Mouse (Mus musculus) neural tube, embryonic 12.5 days (tissue): ENCODE data around the gene A730009L09Rik. TPM values are rescaled to one million over a fixed set of nuclear protein-coding genes. Genes with fewer than 3 reads are reported as not detected.

Experiments
- ATAC-seq: fragments of 200-750 bp; cut with Nextera tagmentation; 2 replicates; pipeline ENCODE4 v1.8.0; 2017; ENCODE audit warnings: low read depth, mild to moderate bottlenecking, moderate TSS enrichment, moderate library complexity; ENCODE audit not compliant: low FRiP score
- H3K27ac ChIP-seq: fragments of 300-500 bp; sonication (generic); 2 replicates; pipeline ENCODE4 v1.5.1; 2016
- H3K27me3 ChIP-seq: fragments of 300-500 bp; sonication (generic); replicated peaks from 2 replicates; pipeline ENCODE4 v1.6.1; 2016; ENCODE audit warnings: mild to moderate bottlenecking
- H3K36me3 ChIP-seq: fragments of 300-500 bp; sonication (generic); 2 replicates; pipeline ENCODE4 v1.6.1; 2016; ENCODE audit warnings: mild to moderate bottlenecking
- H3K4me1 ChIP-seq: fragments of 300-500 bp; sonication (generic); 2 replicates; pipeline ENCODE4 v1.6.1; 2016
- H3K4me2 ChIP-seq: fragments of 300-500 bp; sonication (generic); replicated peaks from 2 replicates; pipeline ENCODE4 v1.6.1; 2016; ENCODE audit warnings: mild to moderate bottlenecking
- H3K4me3 ChIP-seq: fragments of 300-500 bp; sonication (generic); 2 replicates; pipeline ENCODE4 v1.5.1; 2016
- H3K9ac ChIP-seq: fragments of 300-500 bp; sonication (generic); 2 replicates; pipeline ENCODE4 v1.6.1; 2016; ENCODE audit warnings: mild to moderate bottlenecking
- H3K9me3 ChIP-seq: fragments of 300-500 bp; sonication (generic); 2 replicates; pipeline ENCODE4 v1.6.1; 2016; ENCODE audit warnings: mild to moderate bottlenecking
- WGBS: fragments of 180-500 bp; shearing (Covaris S2); methylation state at CpG from one replicate; pipeline ENCODE4 v1.1.7; 2016; 5-methylcytosine and 5-hydroxymethylcytosine counted together
- polyA plus RNA-seq: library from polyadenylated mRNA; unstranded; fragments of >200 nt; fragmentation: Nextera tagmentation; extraction: Ambion mirVana; gene quantifications from 2 replicates; pipeline ENCODE4 v1.2.1, GENCODE M21; 2016

The A730009L09Rik gene
- not detected in 2 replicates for polyA plus RNA-seq

DNA sequence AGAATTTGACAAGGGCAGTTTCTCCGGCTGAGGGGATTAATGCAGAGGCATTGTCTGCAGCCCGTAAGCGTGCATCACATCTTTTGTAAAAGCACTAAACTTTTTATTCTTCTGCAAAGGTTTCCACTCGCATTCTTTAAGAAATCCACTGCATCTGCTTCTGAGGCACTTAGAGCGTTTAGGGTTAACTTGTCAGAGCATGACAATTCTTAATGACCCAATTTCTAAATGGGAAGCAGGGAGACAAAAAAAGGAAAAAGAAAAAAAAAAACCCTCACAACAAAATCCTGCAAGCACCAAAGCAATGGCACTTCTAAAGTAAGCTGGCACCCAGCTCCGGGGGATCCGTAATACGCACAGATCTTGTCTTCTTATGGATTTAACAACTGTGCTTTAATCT, at the start of gene A730009L09Rik:
TSS of gene A730009L09Rik (plus strand) at position 301 of the 400 bp plus-strand sequence.
- Histone ChIP-seq H3K36me3 (no peaks in the 10 kb centered on the region), H3K27me3 (no peaks in the 10 kb centered on the region), H3K9ac (no peak within 1 kb of the TSS), H3K4me1 (no peaks in the 10 kb centered on the region), H3K4me2 (no peak within 1 kb of the TSS), H3K27ac (no peak within 1 kb of the TSS), H3K9me3 (no peaks in the 10 kb centered on the region), H3K4me3 (no peak within 1 kb of the TSS)
- WGBS: 56% methylated on average over 8 of the region's 8 CpGs
- ATAC-seq: no peak

DNA sequence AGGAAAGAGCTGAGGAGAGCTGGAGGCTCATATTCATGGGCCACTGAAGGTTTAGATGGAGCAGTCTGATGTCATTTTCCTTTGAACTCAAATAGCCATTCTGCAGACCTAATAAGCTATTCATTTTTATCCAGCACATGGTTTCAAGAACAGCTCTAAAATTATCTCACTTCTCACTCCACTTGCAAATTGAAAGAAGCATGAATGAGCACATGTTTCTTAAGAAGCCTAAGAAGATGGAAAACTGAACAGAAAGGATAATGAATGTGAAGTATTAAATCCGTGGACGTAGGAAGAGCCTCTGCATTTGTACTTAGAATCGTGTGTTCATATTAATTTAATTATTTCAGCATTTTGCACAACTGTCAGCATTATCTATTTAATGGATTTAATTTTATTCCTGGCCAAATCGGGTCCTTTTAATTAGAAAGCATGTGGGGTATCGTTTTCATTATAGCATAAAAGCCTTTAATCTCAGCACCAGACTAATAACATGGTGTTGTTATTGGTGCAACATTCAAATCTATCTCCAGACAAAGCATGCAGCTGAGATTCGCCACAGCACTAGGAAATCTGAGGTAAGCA, 49.2 kb upstream of the A730009L09Rik start:
- Histone ChIP-seq H3K27ac (no peak overlapping the region), H3K4me1 (no peaks in the 10 kb centered on the region), H3K36me3 (no peaks in the 10 kb centered on the region), H3K27me3 (no peaks in the 10 kb centered on the region), H3K9ac (no peak overlapping the region), H3K4me2 (no peak overlapping the region), H3K9me3 (no peaks in the 10 kb centered on the region), H3K4me3 (no peak overlapping the region)
- WGBS: 86% methylated on average over 6 of the region's 6 CpGs
- no peak for ATAC-seq

DNA sequence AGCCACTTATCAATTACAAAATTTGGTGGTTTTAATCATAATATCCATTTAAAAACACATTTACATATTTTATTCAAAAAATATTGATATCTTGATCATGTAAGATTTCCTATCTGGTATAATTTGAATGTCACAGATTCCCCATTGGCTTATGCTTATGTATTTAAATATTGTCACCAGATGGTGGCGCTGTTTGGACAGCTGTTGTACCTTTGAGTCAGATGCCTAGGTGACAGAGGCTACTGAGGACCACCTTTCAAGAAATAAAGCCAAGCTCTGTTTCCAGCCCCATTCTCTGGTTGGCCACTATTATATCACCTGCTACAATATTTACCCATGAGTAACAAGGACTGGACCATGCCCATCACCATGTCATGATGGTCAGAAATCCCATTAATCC, 46.0 kb upstream of the A730009L09Rik start:
- H3K36me3 ChIP-seq: no peaks in the 10 kb centered on the region
- no peak overlapping the region for H3K9ac ChIP-seq
- no peak overlapping the region for H3K4me2 ChIP-seq
- no peaks in the 10 kb centered on the region for H3K27me3 ChIP-seq
- no peak overlapping the region for H3K4me3 ChIP-seq
- no peaks in the 10 kb centered on the region for H3K9me3 ChIP-seq
- no peak overlapping the region for H3K27ac ChIP-seq
- no peak for ATAC-seq
- no peaks in the 10 kb centered on the region for H3K4me1 ChIP-seq
- WGBS: 20% methylated on average over 1 of the region's 1 CpGs

DNA sequence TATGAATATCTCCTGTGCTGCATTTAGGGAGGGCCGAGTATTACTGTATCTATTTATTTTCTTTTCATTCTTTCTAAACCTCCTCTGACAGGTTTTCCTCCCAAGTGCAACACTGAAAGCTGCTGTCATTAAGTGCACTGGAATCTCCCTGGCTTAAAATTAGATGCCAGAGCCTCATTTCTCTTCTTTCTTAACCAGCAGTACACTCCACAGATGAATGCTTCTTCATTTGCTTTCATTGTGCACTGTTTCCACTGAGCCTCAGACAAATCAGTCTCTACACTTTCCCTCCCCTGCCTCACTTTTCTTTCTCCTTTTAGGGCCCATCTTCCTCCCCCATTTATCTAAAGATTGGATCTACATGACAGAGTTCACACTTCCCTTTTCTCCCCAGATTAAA, 44.9 kb upstream of the A730009L09Rik start:
- Histone ChIP-seq H3K27me3 (no peaks in the 10 kb centered on the region), H3K4me1 (no peaks in the 10 kb centered on the region), H3K9me3 (no peaks in the 10 kb centered on the region), H3K27ac (no peak overlapping the region), H3K9ac (no peak overlapping the region), H3K4me2 (no peak overlapping the region), H3K4me3 (no peak overlapping the region), H3K36me3 (no peaks in the 10 kb centered on the region)
- WGBS: 73% methylated on average over 1 of the region's 1 CpGs
- no peak for ATAC-seq

DNA sequence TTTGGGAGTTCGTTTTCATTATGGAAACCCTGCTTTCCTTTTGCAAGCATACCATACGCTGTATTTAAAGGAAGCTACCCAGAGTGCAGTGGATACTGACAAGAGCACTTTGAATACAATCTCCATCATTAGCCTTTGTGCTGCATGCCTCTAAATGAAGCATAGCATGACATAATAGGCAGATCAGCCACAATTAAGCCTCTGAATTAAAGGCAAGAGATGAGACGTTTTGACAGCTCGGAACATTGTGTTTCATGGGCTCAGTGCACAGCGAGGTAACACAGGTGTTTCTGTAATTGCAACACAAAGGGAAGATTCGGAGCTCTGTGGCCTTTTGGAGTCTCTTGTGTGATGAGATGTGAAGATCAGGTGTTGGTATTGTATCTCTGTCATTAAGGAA, 41.5 kb upstream of the A730009L09Rik start:
- Histone ChIP-seq H3K4me3 (no peak overlapping the region), H3K27me3 (no peaks in the 10 kb centered on the region), H3K36me3 (no peaks in the 10 kb centered on the region), H3K4me1 (no peaks in the 10 kb centered on the region), H3K9me3 (no peaks in the 10 kb centered on the region), H3K9ac (no peak overlapping the region), H3K4me2 (no peak overlapping the region), H3K27ac (no peak overlapping the region)
- no peak for ATAC-seq
- 82% methylated on average over 6 of the region's 6 CpGs for WGBS

DNA sequence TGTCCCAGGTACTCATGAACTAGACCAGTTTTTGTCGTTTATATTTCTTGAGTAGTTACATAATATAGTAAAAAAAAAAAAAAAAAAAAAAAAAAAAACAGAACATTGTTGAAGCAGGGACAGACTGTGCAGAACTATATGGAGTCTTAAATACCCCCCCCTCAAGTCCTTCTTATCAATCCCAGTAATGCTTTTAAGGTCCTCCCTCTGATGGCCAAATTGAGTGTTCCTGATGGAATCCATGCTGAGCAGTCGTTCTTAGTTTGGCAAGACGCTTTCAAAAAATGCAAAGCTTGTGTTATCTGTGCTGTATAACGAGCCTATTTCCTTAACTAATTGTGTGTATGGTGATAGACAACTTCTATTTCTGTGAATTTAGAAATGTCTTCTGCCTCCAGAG, 40.2 kb upstream of the A730009L09Rik start:
- no peak for ATAC-seq
- no peaks in the 10 kb centered on the region for H3K36me3 ChIP-seq
- no peaks in the 10 kb centered on the region for H3K4me1 ChIP-seq
- H3K27me3 ChIP-seq: no peaks in the 10 kb centered on the region
- H3K9ac ChIP-seq: no peak overlapping the region
- no peaks in the 10 kb centered on the region for H3K9me3 ChIP-seq
- no peak overlapping the region for H3K27ac ChIP-seq
- no peak overlapping the region for H3K4me2 ChIP-seq
- no peak overlapping the region for H3K4me3 ChIP-seq
- 82% methylated on average over 4 of the region's 4 CpGs for WGBS

DNA sequence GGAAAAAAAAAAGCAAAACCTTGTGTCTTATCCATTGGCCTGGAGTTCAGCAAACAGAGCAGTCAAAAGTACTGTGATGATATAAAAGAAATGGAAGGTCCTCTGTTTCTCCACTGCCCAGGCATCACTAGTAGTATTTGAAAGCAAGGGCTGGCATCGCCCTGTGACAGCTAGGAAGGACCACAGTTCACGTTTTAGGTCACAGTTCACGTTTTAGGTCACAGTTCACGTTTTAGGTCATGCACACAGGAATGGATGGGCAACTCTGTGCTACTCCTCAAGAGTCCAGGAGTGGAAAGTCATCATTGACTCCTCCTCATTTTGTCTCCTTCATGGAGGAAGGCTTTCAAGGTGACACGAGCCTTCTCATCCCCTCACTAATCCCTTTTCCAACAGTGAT, 38.0 kb upstream of the A730009L09Rik start:
- ATAC-seq: no peak
- Histone ChIP-seq H3K36me3 (no peaks in the 10 kb centered on the region), H3K4me1 (no peaks in the 10 kb centered on the region), H3K4me2 (no peak overlapping the region), H3K27ac (no peak overlapping the region), H3K9ac (no peak overlapping the region), H3K27me3 (no peaks in the 10 kb centered on the region), H3K4me3 (no peak overlapping the region), H3K9me3 (no peaks in the 10 kb centered on the region)
- 78% methylated on average over 5 of the region's 5 CpGs for WGBS

DNA sequence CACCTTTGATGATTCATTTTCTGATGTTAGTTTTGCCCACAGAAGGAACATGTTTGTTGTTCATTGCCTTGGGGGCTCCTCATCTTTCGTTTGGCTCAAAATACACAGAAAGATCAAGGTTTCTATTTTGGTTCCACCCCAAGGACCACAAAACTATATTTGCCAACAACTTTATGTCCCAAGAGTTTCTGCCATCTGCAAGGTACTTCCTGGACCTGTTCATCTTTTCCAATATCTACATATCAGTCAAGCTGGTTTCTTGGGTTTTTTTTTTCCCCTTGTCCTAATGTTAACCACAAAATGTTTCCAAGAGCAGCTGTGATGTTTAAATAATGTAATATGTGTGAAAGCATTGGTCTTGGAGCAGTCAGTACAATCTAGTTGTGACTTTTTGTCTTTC, 37.4 kb upstream of the A730009L09Rik start:
- no peaks in the 10 kb centered on the region for H3K36me3 ChIP-seq
- H3K4me3 ChIP-seq: no peak overlapping the region
- H3K4me2 ChIP-seq: no peak overlapping the region
- H3K27me3 ChIP-seq: no peaks in the 10 kb centered on the region
- H3K9ac ChIP-seq: no peak overlapping the region
- no peak overlapping the region for H3K27ac ChIP-seq
- no peaks in the 10 kb centered on the region for H3K9me3 ChIP-seq
- ATAC-seq: no peak
- H3K4me1 ChIP-seq: no peaks in the 10 kb centered on the region
- whole genome bisulfite sequencing: 85% methylated on average over 1 of the region's 1 CpGs

DNA sequence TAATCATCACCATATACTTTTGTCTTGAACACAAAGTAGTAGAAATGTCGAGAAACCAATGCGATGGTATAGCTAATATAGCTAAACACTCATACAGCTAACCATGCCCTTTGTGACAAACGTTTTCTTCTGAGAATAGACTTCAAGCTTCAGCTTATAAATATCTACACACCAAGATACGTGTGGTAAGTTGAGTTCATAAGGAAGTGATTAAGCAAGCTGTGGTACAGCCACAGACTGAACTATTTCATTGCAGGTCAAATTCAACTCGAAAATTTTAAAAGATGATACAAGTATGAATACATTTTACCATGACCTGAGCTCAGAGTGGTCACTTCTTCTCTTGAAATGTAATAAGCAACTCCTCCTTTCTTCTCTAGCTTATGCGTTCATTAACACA, 37.0 kb upstream of the A730009L09Rik start:
- Histone ChIP-seq H3K27me3 (no peaks in the 10 kb centered on the region), H3K4me3 (no peak overlapping the region), H3K4me2 (no peak overlapping the region), H3K9ac (no peak overlapping the region), H3K4me1 (no peaks in the 10 kb centered on the region), H3K9me3 (no peaks in the 10 kb centered on the region), H3K27ac (no peak overlapping the region), H3K36me3 (no peaks in the 10 kb centered on the region)
- 82% methylated on average over 6 of the region's 6 CpGs for WGBS
- ATAC-seq: no peak

DNA sequence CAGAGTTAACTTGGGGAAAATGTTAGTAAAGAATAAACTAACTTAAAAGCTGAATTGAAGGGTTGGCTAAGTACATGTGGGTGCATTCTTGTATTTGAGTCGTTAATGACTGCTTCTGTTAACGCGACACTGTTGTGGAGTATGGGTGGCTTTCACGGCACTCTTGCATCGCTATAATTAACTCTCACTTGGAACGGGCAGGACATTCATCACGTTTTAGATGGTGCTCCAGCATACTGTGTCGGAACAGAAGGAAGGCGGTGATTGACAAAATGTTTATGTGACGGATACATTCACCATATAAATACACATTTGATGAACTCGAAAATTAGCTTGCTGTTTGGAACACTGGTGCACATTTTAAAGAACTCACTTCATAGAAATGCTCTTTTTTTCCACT, 29.0 kb upstream of the A730009L09Rik start:
- Histone ChIP-seq H3K4me3 (no peak overlapping the region), H3K36me3 (no peaks in the 10 kb centered on the region), H3K27me3 (no peaks in the 10 kb centered on the region), H3K9me3 (no peaks in the 10 kb centered on the region), H3K27ac (no peak overlapping the region), H3K4me1 (no peaks in the 10 kb centered on the region), H3K9ac (no peak overlapping the region), H3K4me2 (no peak overlapping the region)
- ATAC-seq: no peak
- 88% methylated on average over 11 of the region's 11 CpGs for WGBS

DNA sequence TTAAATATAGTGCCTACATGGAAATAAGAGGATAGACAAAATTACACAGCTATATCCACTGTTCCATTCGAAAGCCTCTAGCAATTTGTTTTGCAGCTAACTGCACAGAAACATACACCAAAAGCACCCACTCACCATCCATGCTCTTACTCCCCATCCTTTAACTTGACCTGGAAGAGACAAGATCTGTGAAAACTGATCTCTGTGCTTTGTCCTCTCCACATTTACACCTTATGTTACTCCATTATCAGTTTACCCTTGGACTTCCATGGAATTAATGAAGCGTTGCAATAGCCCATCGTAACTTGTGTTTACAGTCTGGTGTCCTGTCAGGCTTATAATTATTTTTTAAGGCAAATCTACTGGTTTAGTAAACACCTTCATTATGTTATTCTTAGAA, 20.1 kb upstream of the A730009L09Rik start:
- no peaks in the 10 kb centered on the region for H3K4me1 ChIP-seq
- H3K4me3 ChIP-seq: no peak overlapping the region
- no peaks in the 10 kb centered on the region for H3K36me3 ChIP-seq
- WGBS: 78% methylated on average over 3 of the region's 3 CpGs
- no peaks in the 10 kb centered on the region for H3K9me3 ChIP-seq
- H3K27ac ChIP-seq: no peak overlapping the region
- no peak overlapping the region for H3K9ac ChIP-seq
- ATAC-seq: no peak
- no peaks in the 10 kb centered on the region for H3K27me3 ChIP-seq
- H3K4me2 ChIP-seq: no peak overlapping the region

DNA sequence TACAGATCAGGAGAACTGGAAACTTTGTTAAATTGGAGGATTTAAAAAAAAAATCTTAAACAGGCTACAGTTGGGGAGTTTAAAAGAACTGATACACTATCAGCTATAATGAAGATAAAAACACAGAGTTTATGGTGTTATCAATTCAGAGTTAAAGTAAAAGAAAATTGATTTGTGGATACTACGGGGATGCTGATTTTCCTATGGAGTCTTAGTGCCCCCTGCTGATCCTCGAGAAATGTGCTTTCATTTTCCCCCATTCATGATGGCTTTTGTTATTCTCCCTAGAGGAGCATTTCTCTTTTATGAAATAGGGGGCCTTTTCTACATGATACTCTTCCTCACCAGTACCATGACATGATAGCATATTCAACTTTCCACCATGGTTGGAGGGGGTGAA, 19.5 kb upstream of the A730009L09Rik start:
- H3K9ac ChIP-seq: no peak overlapping the region
- H3K27ac ChIP-seq: no peak overlapping the region
- H3K9me3 ChIP-seq: no peaks in the 10 kb centered on the region
- WGBS: 44% methylated on average over 2 of the region's 2 CpGs
- H3K4me2 ChIP-seq: no peak overlapping the region
- H3K27me3 ChIP-seq: no peaks in the 10 kb centered on the region
- no peak overlapping the region for H3K4me3 ChIP-seq
- H3K4me1 ChIP-seq: no peaks in the 10 kb centered on the region
- no peaks in the 10 kb centered on the region for H3K36me3 ChIP-seq
- no peak for ATAC-seq

DNA sequence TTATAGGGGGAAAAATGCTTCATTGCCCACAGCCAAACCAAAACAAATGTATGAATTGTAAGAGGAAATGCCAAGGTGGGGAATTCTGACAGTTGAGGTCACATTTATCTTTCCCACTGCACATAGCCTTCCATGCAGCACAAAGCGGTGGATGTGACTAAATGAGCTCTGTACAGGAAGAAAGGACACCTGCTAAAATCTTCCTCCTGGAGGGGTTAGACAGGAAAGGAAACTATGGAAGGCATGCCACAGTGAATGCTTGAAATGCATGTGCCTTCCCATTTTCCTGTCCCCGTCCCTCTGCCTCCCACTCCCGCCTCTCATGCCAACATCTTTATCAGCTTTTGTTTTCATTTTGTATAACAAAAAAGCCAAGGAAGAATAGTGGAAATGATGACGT, 7.2 kb upstream of the A730009L09Rik start:
- no peaks in the 10 kb centered on the region for H3K27me3 ChIP-seq
- no peaks in the 10 kb centered on the region for H3K9me3 ChIP-seq
- H3K4me3 ChIP-seq: no peak overlapping the region
- no peak for ATAC-seq
- no peak overlapping the region for H3K4me2 ChIP-seq
- H3K27ac ChIP-seq: no peak overlapping the region
- H3K36me3 ChIP-seq: no peaks in the 10 kb centered on the region
- H3K4me1 ChIP-seq: no peaks in the 10 kb centered on the region
- WGBS: 78% methylated on average over 4 of the region's 4 CpGs
- no peak overlapping the region for H3K9ac ChIP-seq
